Mouse (Mus musculus): ENCODE results near the gene Gpr152. TPM values are rescaled to one million over a fixed set of nuclear protein-coding genes. Genes with fewer than 3 reads are reported as not detected.

The Gpr152 gene
- 0.06 TPM in 1 of 2 replicates, not detected in the other for polyA plus RNA-seq (2012; rRNA removed)

- TF ChIP-seq POLR2A (IDR thresholded peaks at IDR 0.05; ENCODE audit: low read depth, low read length): no peak
- TF ChIP-seq CTCF (IDR thresholded peaks at IDR 0.05; ENCODE audit: extremely low read depth, insufficient read length, insufficient replicate concordance, low read depth, low read length): no peak
- Histone ChIP-seq H3K27me3 (ENCODE audit: control insufficient read depth, insufficient read depth, low read length) (no peaks in the 10 kb centered on the region), H3K27ac (ENCODE audit: insufficient read depth, low read depth, low read length) (no peak within 1 kb of the TSS), H3K4me1 (ENCODE audit: control insufficient read depth, insufficient read depth, insufficient read length, low read length) (no peaks in the 10 kb centered on the region; the same call in 1 of the 2 replicates), H3K4me3 (ENCODE audit: low read depth, low read length) (no peak within 1 kb of the TSS), H3K36me3 (ENCODE audit: control insufficient read depth, insufficient read depth, low read length) (no peaks in the 10 kb centered on the region)
- 89% methylated on average over 2 of the region's 2 CpGs for WGBS
Observed at GRCm38 (mm10) chr19:4139446-4139845, at the start of gene Gpr152. Gene Gpr152, plus strand, starts transcription at chr19:4139787.

GRCm38 (mm10) chr19:4090446-4090845 lies 49.1 kb upstream of the Gpr152 start:
- H3K27ac ChIP-seq (ENCODE audit: insufficient read depth, low read depth, low read length): no peak overlapping the region
- 90% methylated on average over 3 of the region's 3 CpGs for WGBS

GRCm38 (mm10) chr19:4091383-4091782 lies 48.2 kb upstream of the Gpr152 start:
- 72% methylated on average over 2 of the region's 2 CpGs for WGBS
- H3K4me3 ChIP-seq (ENCODE audit: low read depth, low read length): no peak overlapping the region

More at GRCm38 (mm10) chr19:4090446-4090845, 49.1 kb upstream of the Gpr152 start:
- no peaks in the 10 kb centered on the region for H3K27me3 ChIP-seq (ENCODE audit: control insufficient read depth, insufficient read depth, low read length)
- H3K36me3 ChIP-seq (ENCODE audit: control insufficient read depth, insufficient read depth, low read length): no peaks in the 10 kb centered on the region
- peaks cover 10% of the 10 kb centered on the region for H3K4me1 ChIP-seq (ENCODE audit: control insufficient read depth, insufficient read depth, insufficient read length, low read length)
- TF ChIP-seq POLR2A (IDR thresholded peaks at IDR 0.05; ENCODE audit: low read depth, low read length) (no peak), CTCF (IDR thresholded peaks at IDR 0.05; ENCODE audit: extremely low read depth, insufficient read length, insufficient replicate concordance, low read depth, low read length) (no peak)
- no peak overlapping the region for H3K4me3 ChIP-seq (ENCODE audit: low read depth, low read length)

GRCm38 (mm10) chr19:4092750-4093149 lies 46.8 kb upstream of the Gpr152 start:
- H3K27me3 ChIP-seq (ENCODE audit: control insufficient read depth, insufficient read depth, low read length): no peaks in the 10 kb centered on the region
- WGBS: 41% methylated on average over 3 of the region's 3 CpGs
- TF ChIP-seq POLR2A (IDR thresholded peaks at IDR 0.05; ENCODE audit: low read depth, low read length): no peak
- no peaks in the 10 kb centered on the region for H3K36me3 ChIP-seq (ENCODE audit: control insufficient read depth, insufficient read depth, low read length)
- no peak overlapping the region for H3K4me3 ChIP-seq (ENCODE audit: low read depth, low read length)
- peaks cover 16% of the 10 kb centered on the region for H3K4me1 ChIP-seq (ENCODE audit: control insufficient read depth, insufficient read depth, insufficient read length, low read length)
- no peak overlapping the region for H3K27ac ChIP-seq (ENCODE audit: insufficient read depth, low read depth, low read length)

More at GRCm38 (mm10) chr19:4091383-4091782, 48.2 kb upstream of the Gpr152 start:
- H3K27ac ChIP-seq (ENCODE audit: insufficient read depth, low read depth, low read length): no peak overlapping the region
- TF ChIP-seq POLR2A (IDR thresholded peaks at IDR 0.05; ENCODE audit: low read depth, low read length): no peak
- TF ChIP-seq CTCF (IDR thresholded peaks at IDR 0.05; ENCODE audit: extremely low read depth, insufficient read length, insufficient replicate concordance, low read depth, low read length): no peak
- H3K36me3 ChIP-seq (ENCODE audit: control insufficient read depth, insufficient read depth, low read length): no peaks in the 10 kb centered on the region
- H3K27me3 ChIP-seq (ENCODE audit: control insufficient read depth, insufficient read depth, low read length): no peaks in the 10 kb centered on the region
- H3K4me1 ChIP-seq (ENCODE audit: control insufficient read depth, insufficient read depth, insufficient read length, low read length): peaks cover 12% of the 10 kb centered on the region

GRCm38 (mm10) chr19:4093772-4094171 lies 45.8 kb upstream of the Gpr152 start:
- Histone ChIP-seq H3K4me3 (ENCODE audit: low read depth, low read length) (no peak overlapping the region), H3K36me3 (ENCODE audit: control insufficient read depth, insufficient read depth, low read length) (peaks cover 7% of the 10 kb centered on the region; the same call in 1 of the 2 replicates), H3K4me1 (ENCODE audit: control insufficient read depth, insufficient read depth, insufficient read length, low read length) (peaks cover 25% of the 10 kb centered on the region), H3K27ac (ENCODE audit: insufficient read depth, low read depth, low read length) (no peak overlapping the region), H3K27me3 (ENCODE audit: control insufficient read depth, insufficient read depth, low read length) (no peaks in the 10 kb centered on the region)
- 29% methylated on average over 7 of the region's 7 CpGs for WGBS
- TF ChIP-seq POLR2A (IDR thresholded peaks at IDR 0.05; ENCODE audit: low read depth, low read length) (no peak), CTCF (IDR thresholded peaks at IDR 0.05; ENCODE audit: extremely low read depth, insufficient read length, insufficient replicate concordance, low read depth, low read length) (no peak)

GRCm38 (mm10) chr19:4094348-4094747 lies 45.2 kb upstream of the Gpr152 start:
- TF ChIP-seq POLR2A (IDR thresholded peaks at IDR 0.05; ENCODE audit: low read depth, low read length): no peak
- Histone ChIP-seq H3K4me1 (ENCODE audit: control insufficient read depth, insufficient read depth, insufficient read length, low read length) (peaks cover 29% of the 10 kb centered on the region), H3K36me3 (ENCODE audit: control insufficient read depth, insufficient read depth, low read length) (peaks cover 7% of the 10 kb centered on the region; the same call in 1 of the 2 replicates), H3K27me3 (ENCODE audit: control insufficient read depth, insufficient read depth, low read length) (no peaks in the 10 kb centered on the region), H3K27ac (ENCODE audit: insufficient read depth, low read depth, low read length) (no peak overlapping the region), H3K4me3 (ENCODE audit: low read depth, low read length) (no peak overlapping the region)
- WGBS: 28% methylated on average over 3 of the region's 3 CpGs

GRCm38 (mm10) chr19:4094774-4095303 lies 44.7 kb upstream of the Gpr152 start:
- H3K4me3 ChIP-seq (ENCODE audit: low read depth, low read length): no peak overlapping the region
- no peak overlapping the region for H3K27ac ChIP-seq (ENCODE audit: insufficient read depth, low read depth, low read length)
- peaks cover 31% of the 10 kb centered on the region for H3K4me1 ChIP-seq (ENCODE audit: control insufficient read depth, insufficient read depth, insufficient read length, low read length)
- peaks cover 7% of the 10 kb centered on the region; the same call in 1 of the 2 replicates for H3K36me3 ChIP-seq (ENCODE audit: control insufficient read depth, insufficient read depth, low read length)
- no peaks in the 10 kb centered on the region for H3K27me3 ChIP-seq (ENCODE audit: control insufficient read depth, insufficient read depth, low read length)
- 64% methylated on average over 5 of the region's 5 CpGs for WGBS
- TF ChIP-seq POLR2A (IDR thresholded peaks at IDR 0.05; ENCODE audit: low read depth, low read length) (no peak), CTCF (IDR thresholded peaks at IDR 0.05; ENCODE audit: extremely low read depth, insufficient read length, insufficient replicate concordance, low read depth, low read length) (no peak)

Measured in small intestine, adult 2 months (tissue).